Mouse (Mus musculus): Measurements from ENCODE around the gene Olfr694. TPM values are rescaled to one million over a fixed set of nuclear protein-coding genes. Genes with fewer than 3 reads are reported as not detected.

Olfr694 gene
- total RNA-seq, 2 experiments from 2014 or later: not detected

Other genes with a start within 250 kb of the Olfr694 start
- gene Olfr693, start 11.2 kb downstream of the Olfr694 start, total RNA-seq (2021): not detected
- gene Olfr695, start 24.6 kb upstream of the Olfr694 start, total RNA-seq (2021): not detected
- not detected for gene Olfr697, start 50.6 kb upstream of the Olfr694 start, total RNA-seq (2021)
- gene Olfr698, start 63.6 kb upstream of the Olfr694 start, total RNA-seq (2021): not detected
- gene Olfr699, start 101.4 kb upstream of the Olfr694 start, total RNA-seq (2021): not detected
- gene Olfr700, start 117.0 kb upstream of the Olfr694 start, total RNA-seq (2021): not detected
- gene Olfr701, start 122.3 kb upstream of the Olfr694 start, total RNA-seq (2021): not detected
- not detected for gene Olfr702, start 142.1 kb upstream of the Olfr694 start, total RNA-seq (2021)
- gene Olfr703, start 151.5 kb upstream of the Olfr694 start, total RNA-seq (2021): not detected
- gene Olfr704, start 171.4 kb upstream of the Olfr694 start, total RNA-seq (2021): not detected
- not detected for gene Olfr705, start 185.1 kb upstream of the Olfr694 start, total RNA-seq (2021)
- not detected for gene Olfr706, start 196.3 kb upstream of the Olfr694 start, total RNA-seq (2021)
- not detected for gene Olfr707, start 209.4 kb upstream of the Olfr694 start, total RNA-seq (2021)
- not detected for gene Olfr1532-ps1, start 216.2 kb upstream of the Olfr694 start, total RNA-seq (2021)
- gene Olfr709-ps1, start 240.4 kb upstream of the Olfr694 start, total RNA-seq (2021): not detected

Measured in heart, postnatal 14 days (tissue).